Mouse (Mus musculus): Measurements from ENCODE around the gene Ralgapa2. TPM values are rescaled to one million over a fixed set of nuclear protein-coding genes. Genes with fewer than 3 reads are reported as not detected.

Ralgapa2 gene
- total RNA-seq, 2 experiments from 2014 or later, result 19.2 to 19.7 TPM

DNA sequence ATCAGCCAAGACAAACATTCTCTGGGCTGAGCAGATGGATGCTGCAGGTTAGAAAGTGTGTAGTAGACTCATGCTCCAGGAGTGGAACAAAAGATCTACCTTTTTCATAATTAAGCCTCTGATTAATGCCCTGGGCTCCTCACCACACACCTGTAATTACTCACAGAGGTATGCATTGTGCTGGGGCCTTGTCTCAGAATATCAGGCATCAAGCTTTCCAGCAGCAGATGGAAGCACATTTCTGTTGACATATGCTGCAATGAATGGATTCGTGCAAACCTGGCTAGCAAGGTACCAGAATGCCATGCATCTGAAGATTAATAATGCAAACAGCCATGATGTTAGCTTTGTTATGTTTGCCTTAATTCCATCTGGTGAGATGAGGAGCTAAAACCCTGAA lies 149.2 kb downstream of the Ralgapa2 start:
- no peak for DNase-seq (ENCODE audit: low spot score in 2 of 2)

DNA sequence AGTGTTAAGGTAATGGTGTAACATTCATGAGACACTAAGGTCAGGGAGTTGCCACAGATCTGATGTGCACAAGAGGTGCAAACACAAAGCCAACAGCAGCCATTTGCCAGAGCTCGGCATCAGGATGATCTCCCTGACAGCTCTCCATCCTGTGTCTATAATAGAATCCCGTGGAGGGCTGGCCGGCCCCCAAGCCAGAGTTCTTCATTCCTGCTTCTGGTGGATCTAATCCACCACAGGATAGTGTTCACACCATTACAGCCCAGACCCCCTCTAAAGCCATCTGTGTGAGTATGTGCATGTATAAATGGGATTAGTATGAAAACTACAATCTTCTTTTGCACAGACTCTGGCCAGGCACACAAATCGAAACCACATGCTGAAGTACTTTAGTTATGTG lies 150.2 kb downstream of the Ralgapa2 start:
- DNase-seq (ENCODE audit: low spot score in 2 of 2), result no peak

DNA sequence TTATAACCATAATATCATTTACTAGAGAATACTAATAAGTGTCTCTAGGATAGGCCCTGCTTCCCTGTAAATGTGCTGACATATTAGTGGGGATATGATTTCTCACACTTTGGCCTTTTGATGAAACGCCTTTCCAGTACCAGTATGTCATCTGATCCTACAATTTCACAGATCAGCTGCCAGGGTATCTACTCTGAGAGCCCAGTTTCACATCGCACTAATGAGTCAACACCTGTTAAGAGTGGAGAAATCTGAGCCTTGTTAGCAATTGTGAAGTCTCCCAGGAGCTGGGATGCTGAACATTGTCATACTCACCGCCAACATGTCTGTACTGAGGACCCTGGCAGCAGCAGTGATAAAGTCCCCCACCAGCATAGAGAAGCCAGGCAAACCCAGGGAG lies 151.1 kb downstream of the Ralgapa2 start:
- DNase-seq (ENCODE audit: low spot score in 2 of 2), result no peak

DNA sequence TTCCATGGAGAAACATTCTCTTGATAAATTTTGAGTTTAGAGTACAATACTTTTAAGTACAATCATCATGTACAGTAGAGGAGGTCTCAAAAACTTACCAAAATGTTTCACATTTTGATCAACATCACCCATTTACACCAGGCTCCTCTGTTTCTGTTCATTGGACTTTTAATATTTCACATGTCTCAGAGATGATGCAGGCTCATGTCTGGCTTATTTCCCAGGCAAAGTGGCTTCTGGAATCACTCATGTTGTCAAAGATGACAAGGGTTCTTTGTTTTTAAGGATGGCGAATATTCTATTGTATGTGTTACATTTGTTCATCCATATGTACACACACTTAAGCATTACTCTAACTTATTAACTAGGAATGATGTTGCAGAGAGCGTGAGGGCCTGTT lies 152.5 kb downstream of the Ralgapa2 start:
- DNase-seq (ENCODE audit: low spot score in 2 of 2), result no peak

DNA sequence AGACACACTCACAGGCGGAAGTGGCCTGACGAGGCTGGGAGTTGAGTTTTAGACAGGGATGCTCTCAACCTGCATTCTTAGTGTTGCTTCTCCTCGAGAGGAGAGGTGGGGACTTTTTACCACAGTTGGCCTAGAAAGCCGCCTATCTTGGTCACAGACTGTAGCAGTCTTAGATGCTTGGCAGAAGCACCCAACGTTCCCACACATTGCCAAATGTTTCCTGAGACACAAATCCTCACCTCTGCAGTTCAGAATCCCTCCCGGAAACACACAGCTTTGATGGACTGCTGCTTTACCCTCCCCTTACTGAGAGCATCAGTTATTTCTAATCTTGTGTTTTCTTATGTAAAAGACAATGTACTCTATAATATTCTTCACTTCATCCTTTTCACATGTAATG lies 155.6 kb downstream of the Ralgapa2 start:
- DNase-seq (ENCODE audit: low spot score in 2 of 2), result peak; percentile 15 to 50

DNA sequence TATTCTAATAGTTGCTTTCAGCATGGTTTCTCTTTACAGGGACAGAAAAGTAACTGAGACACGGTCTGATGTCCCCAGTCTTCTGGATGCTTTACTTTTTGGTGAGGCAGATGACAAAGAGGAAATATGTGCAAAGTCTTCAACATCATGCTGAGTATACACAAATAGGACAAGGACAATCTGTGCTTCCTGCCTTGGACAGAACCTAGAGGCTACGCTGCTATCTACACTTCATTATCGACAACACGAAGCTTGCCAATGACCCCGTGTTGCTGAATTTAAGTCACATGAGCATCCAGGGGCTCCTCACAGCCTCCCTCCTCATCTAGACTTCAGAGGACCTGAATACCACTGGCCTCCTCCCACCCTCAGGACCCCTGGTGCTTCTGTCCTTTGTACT lies 161.9 kb downstream of the Ralgapa2 start:
- no peak for DNase-seq (ENCODE audit: low spot score in 2 of 2)

DNA sequence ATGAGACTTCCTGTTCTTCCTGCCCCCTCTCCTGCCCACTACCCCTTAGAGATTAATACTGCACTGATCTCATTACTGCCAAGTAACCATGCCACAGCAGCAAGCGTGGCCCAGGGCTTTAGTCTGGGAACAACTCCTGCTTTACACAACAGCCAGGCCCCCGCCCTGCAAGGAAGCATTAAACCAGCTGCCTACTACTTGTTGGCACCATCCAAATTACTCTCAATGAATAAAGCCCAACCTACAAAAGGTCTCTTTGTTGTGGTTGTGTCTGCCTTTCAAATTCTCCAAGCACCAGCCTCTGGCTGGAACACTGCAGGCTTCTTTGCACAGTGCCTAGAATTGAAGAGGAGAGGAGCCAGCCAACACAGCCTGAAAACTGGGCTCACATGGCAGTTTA lies 164.2 kb downstream of the Ralgapa2 start:
- DNase-seq (ENCODE audit: low spot score in 2 of 2), result peak; percentile 17 to 29

DNA sequence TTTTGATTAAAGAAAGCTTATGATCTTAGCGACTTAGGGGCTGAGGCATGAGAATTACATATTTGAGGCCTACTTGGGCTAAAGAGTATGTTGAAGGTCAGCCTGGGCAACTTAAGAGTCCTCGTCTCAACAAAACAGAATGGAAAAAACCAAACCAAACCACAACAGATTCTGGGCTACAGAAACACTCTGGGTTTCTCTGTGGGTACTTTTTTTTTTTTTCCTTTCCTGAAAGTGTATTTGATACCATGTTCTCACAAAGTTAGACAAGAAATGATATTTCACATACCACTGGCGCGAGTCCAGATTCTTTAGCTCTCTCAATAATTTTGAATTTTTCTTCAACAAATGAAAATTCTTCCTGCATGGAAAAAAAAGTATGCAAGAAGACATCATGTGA lies 172.1 kb downstream of the Ralgapa2 start:
- DNase-seq (ENCODE audit: low spot score in 2 of 2), result no peak

DNA sequence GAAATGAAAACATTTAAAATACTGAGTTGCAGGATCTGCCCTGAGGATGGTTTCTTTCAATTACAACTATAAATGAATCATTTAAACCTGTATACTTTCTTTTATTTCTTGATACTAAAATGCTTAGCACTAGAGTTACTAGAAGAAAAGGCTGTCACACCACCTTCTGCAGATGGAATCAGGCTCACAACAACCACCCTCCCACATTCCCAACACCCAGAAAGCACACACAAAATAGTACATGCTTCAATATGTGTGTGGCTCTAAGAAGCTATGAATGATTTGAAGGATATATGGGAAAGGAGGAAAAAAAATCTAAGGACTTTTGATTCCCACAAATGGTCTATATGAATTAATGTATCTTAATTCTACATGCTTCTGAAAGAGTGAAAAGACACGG lies 174.6 kb downstream of the Ralgapa2 start:
- no peak for DNase-seq (ENCODE audit: low spot score in 2 of 2)

DNA sequence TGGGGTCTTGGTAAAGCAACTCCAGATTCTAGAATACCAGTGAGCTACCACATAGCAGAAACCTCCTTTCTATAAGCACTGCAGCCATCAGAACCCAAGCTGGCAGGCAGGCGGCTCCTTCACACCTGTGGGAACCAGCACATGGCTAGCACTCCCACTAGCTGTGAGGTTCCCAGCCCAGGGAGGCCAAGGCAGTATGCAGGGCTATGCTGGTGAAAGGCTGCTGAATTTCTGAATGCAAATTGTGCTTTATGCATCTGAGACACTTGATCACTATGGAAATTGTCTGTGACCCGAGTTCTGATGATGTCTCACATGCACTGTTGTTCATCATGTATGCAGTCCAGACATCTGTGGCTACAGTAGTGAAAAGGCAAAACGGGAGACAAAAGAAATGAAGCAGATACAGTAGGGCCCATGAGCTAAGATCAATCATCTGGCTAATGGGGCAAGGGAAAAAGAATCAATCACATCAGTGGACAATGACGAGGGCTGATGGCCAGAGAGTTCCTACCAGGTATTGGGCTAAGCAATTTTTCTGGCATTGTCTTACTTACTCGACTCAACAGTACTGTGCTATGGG lies 180.2 kb downstream of the Ralgapa2 start:
- no peak for DNase-seq (ENCODE audit: low spot score in 2 of 2)

DNA sequence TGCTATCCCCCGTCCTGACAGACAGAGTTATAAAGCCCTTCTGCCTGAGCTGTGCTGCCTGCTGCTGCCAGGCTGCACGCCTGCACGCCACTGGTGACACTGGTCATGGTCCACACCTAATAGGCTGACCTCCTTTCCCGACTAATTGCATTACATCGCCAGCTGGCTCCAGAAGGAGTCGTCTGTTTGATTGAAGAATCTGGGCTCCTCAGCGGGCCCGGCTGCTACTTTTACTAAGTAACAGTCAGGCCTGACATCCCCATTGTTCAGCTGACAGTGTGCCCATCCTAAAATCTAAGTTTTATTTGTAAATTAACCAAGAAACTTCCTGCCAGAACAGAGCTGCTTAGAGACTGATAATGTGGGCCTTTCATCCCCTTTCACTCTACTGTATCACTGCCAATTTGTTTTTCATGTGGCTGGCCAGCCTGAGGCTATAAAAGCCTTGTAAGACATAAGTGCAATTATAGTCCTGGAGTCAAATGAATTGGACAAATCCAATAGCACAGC lies 181.3 kb downstream of the Ralgapa2 start:
- DNase-seq (ENCODE audit: low spot score in 2 of 2), result peak in 1 of 2 experiments; percentile 22

DNA sequence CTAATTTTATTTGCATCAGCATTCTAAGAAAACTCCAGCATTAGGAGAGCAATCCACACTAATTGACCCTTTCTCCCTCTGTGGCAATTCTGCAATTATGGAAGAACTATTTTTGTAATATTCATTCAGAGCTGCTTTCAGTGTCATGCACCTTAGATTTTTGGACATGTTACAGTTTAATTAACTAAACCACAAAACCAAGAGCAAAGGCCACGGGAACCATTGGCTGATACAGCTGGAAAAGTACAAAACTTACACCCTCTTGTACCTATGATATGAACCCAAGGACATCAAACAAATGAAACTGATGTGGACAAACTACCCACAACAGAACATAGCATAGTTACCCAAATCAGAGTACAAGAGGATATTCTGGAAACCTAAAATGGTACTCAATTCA lies 182.0 kb downstream of the Ralgapa2 start:
- DNase-seq (ENCODE audit: low spot score in 2 of 2), result no peak

DNA sequence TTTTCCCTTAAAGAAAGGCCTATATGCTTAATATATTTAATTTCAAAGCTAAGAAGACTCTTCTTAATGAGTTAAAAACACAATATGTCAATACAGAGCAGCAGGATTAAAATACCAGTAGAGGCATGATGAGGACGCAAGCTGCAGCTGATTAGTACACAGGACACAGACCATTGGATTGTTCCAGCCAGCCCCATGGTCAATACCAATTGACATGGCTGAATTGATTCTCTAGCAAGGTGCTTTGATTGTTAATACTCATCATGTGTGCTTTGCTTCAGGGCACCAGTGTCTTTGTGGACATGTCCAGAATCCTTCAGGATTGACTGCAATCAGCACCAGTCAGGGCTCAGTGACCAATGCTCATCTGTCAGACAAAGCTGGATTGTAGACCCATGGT lies 185.5 kb downstream of the Ralgapa2 start:
- no peak for DNase-seq (ENCODE audit: low spot score in 2 of 2)

DNA sequence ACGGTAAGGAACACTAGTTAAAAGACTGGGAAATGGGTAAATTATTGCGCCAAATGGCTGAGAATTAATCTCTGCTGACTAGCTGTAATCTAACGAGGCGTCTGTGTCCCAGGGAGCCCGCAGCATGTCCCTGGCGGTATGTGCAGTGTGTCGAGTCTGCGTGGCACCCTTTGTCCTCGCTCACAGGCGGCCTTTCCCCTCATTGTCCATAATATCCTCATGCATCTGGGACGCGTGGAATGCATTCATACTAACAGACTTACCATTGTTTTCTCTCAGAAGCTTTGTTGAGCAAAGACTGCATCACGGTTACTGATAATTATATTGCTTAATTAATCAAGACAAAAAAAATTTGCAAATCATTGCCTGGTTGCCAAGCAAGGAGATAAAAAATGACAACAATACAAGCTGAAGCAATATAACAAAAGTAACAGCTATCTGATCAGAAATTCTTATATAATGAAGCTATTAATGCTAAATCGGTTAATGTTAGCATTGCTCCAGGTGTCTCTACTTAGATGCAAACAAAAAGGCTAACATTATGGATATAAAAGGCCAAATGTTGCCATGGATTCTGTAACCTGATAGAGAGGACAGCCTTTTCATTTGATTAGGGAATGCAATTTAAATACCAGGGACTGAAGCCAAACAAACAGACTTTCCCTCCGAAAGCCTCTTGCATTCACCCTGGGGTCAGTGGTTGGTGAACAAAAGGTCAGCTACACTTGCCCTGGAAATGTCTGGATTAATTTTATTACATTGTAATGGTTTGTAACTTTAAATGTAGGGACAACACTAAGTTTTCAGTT lies 187.0 kb downstream of the Ralgapa2 start:
- DNase-seq (ENCODE audit: low spot score in 2 of 2), result no peak

DNA sequence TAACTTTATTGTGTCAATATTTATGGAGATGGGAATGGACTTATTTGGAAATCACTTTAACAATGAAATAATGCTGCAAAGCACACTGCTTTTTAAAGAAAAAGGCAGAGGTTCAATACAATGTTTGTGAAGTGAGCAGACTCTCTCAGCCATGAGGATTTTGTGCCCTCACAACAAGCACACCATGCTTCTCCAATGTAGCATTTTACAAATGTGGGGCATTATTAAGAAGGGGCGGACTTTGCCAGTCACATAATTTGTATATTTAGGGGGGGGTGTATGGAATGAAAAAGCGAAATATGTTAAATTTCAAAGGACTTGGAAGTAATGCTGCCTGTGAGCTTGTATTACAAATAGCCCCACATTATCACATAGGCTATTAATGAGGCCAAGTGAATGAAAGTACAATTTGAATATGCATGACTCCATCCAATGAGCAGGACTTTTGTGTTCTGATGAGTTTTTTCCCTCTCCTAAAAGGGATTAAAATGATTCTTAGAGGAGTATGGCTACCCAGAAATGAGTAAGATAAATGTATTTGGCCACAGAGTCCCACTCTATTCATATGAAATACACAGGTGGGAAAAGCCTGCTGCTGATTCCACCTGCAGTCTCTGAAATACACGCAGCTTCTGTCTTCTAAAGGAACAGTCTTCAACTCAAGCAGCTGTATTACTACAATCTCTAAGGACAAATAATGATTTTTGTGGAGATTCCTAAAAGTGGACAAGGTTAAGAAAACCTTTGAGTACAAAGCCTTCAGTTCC lies 187.8 kb downstream of the Ralgapa2 start:
- DNase-seq (ENCODE audit: low spot score in 2 of 2), result no peak

DNA sequence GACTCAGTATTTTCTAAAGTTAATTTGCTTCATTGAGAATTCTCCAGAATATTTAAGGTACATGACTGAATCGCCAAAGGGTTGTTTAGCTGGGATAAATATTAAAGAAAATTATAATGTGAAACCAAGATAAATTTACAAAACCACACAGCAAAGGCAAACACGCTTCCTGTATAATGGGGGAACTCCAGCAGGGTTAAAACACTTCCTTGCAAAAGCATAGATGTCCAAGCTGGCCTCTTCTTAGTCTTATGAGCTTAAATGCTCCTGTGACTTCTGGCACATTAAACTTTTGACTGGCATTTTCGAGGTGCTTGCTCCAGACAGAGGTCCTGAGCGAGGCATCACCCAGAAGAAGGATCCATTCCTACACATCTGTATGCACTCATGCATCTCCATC lies 188.6 kb downstream of the Ralgapa2 start:
- DNase-seq (ENCODE audit: low spot score in 2 of 2), result no peak

DNA sequence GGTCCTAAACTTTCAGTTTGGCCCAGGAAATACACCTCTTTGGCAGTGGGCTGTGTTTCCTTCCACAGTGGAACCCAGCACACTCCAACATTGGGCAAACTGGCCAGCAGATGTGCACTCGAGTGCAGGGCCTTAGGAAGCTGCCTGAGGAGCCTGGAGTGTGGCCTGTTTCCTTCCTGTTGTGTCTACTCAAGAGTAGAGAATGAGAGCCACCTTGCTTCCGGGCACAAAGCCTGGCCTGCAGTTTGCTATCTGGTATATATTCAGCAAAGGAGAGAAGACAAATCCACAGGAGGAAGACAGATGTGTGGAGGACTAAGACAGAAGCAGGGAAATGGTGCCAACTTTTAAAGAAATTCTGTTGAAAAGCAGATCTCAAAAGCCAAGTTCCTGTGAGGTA lies 189.4 kb downstream of the Ralgapa2 start:
- no peak for DNase-seq (ENCODE audit: low spot score in 2 of 2)

DNA sequence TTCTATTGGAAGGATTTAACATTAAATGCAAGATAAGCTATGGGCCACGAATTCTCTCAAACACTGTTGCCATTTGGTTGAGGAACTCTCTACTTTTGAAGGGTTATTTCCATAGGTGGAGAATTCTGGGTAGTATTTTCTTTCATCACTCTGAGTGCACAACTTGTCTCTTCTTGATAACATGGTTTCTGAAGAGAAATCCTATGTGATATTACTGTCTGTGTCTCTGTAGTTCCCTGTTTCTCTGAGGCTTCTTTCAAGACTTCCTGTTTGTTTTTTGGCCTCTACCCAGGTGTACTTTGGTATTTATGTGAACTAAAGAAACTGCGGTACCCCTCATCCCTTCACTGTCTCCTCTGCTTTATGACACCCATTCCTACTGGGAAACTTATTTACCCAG lies 190.1 kb downstream of the Ralgapa2 start:
- no peak for DNase-seq (ENCODE audit: low spot score in 2 of 2)

DNA sequence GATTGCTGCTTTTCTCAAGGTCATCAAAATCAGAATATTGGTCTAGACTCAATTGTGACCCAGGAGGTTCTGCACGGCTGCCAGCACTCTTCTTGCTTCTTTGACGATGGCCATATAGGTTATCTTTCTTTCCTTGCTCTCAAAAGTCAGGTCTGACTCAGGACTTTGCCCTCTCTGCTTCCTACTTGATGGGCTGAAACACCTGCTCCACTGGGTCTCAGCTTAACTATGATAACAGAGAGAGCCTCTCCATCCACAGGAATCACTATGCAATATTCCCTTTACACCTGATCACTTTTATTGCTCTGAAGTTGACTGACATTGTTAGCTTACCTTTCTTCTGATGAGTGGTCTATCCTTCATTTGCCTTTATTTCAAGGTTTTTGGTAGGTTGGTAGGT lies 191.5 kb downstream of the Ralgapa2 start:
- DNase-seq (ENCODE audit: low spot score in 2 of 2), result no peak

DNA sequence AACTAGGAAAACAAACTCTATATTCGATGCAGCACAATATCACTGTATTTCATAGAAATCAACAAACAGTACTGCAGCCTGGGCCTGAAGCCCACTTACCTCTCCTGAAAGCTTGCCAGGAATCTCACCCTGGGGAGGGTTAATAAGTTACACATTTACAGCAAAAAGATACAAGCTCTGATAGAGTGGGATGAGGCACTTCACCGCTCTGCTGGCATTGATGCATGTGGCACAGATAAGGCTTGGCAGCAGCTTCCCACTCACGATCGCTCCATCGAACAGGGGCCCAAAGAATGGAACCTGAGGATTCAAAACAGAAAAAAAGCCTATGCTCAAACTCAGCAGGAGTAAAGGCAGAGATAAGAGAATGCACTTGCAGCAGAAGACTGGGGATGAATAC lies 197.4 kb downstream of the Ralgapa2 start:
- DNase-seq (ENCODE audit: low spot score in 2 of 2), result no peak

DNA sequence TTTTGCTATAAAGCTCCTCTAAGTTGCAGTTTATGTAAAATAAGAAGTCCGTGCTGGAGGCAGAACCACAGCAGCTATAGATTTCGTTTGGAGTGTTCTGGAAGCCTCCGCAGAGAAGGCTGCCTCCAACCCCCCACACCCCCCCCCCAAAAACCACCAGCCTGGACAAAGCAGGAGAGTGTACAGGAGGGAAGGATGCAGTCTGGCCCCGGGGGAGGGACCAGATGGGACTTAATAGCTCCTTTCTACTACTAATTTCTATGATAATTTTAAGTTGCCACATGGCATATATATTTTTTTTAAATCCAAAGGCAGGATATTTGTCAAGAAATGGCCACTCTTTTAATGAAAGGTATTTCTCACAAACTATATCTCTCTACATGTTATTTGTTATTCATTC lies 198.3 kb downstream of the Ralgapa2 start:
- DNase-seq (ENCODE audit: low spot score in 2 of 2), result no peak

DNA sequence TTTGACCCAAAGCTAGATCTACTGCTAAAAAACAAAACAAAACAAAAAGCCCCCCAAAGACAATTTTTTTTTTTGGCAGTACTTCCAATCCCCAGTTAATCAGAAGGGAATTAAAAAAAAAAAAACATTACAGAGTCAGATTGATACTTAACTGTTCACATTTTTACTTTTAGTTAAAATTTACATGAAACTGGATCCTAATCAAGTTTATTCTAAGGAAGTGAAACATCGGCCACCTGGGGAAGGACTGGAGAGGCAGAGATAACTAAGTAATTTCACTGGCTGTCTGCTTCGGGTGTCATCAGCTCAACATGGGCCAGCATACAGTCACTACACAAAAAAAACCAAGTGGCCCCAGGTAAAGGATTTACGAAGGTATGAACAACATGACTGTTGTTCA lies 201.4 kb downstream of the Ralgapa2 start:
- no peak for DNase-seq (ENCODE audit: low spot score in 2 of 2)
